Mouse (Mus musculus) adrenal gland (tissue): ENCODE data around the gene Galnt2.

Source experiments
- intact Hi-C: fragments of 180-260 bp; cut with DNase I; formaldehyde crosslinking; loops from one replicate; pipeline ENCODE4 v1.15.1; 2025

Gene Galnt2

GRCm38 (mm10) chr8:124368213-124368612 is 137.0 kb downstream of the Galnt2 start:
- intact Hi-C loops, result no loop called here

- intact Hi-C loops, result no loop called here
These were observed 139.4 kb downstream of the Galnt2 start for GRCm38 (mm10) chr8:124370422-124371183.

DNA sequence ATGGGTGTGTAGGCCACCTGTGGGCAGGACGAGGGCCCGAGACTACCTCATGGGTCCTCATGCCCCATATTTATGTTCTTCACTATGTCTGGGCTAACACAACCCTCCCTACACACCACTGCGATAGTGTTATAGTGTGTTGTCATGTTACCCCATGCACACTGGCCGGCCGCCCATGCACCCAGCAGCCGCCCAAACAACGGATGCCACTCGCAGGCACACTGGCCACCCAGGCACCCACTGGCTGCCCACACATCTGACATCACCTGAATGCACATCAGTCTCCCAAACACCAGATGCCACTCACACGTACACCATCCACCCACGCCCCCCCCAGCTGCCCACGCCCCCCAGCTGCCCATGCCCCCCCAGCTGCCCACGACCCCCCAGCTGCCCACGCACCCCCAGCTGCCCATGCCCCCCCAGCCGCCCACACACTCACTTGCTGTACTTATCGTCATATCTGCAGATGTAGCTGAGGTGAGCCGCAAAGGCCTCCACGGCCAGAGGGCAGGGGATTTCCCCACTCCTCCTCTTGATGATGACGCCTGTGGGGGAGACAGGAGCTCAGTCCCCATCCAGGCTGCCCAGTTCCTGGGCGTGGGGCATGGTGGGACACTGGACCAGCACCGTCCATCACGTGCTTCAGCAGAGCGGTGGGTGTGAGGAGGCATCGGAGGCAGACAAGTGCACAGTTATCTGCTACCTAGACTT is 140.4 kb downstream of the Galnt2 start:
- intact Hi-C loops, result no loop called here

GRCm38 (mm10) chr8:124373753-124374152 is 142.6 kb downstream of the Galnt2 start:
- intact Hi-C loops, result no loop called here

DNA sequence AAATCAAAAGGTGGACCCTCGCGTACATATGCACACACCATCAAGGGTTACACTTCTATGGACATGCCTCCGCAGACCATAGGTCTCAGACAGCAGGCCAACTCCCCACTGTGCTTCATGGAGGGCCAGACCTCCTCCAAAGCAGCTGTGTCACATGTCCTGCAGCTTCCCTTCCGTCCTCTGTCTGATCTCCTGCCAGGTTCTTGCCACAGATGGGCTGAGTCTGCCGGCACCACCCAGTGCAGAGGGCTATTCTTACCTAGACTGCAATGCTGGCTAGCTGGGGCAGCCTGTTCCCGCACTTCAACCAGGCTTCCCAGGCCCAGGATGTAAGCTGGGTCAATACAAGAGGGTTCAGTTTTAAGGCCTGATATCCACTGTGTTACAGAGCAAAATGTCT is 144.0 kb downstream of the Galnt2 start:
- intact Hi-C loops, result no loop called here

GRCm38 (mm10) chr8:124375727-124376126 is 144.5 kb downstream of the Galnt2 start:
- intact Hi-C loops, result no loop called here

DNA sequence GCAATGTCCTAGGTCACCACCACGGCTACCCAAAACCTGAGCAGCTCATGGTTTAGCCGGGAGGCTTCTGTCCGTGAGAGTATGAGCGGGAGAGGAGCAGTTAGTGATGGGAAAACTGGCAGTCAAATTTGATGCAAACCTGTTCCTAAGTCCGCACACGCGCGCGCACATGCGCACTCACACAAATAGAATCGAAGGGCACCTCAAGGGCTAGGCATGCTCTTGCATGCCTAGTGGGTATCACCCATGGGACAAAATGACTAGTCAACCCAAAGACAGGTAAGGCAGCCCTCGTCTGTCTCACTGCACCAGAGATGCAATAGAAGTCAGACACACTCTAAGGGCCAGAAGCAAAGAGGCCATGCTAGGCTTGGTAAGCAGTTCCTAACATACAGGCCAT is 145.2 kb downstream of the Galnt2 start:
- intact Hi-C loops, result no loop called here

- intact Hi-C loops, result no loop called here
These were observed 148.1 kb downstream of the Galnt2 start for GRCm38 (mm10) chr8:124379289-124379688.

GRCm38 (mm10) chr8:124382235-124382634 is 151.0 kb downstream of the Galnt2 start:
- intact Hi-C loops, result no loop called here

- intact Hi-C loops, result no loop called here
These were observed 153.1 kb downstream of the Galnt2 start for GRCm38 (mm10) chr8:124384336-124384735.

- intact Hi-C loops, result no loop called here
These were observed 155.2 kb downstream of the Galnt2 start for GRCm38 (mm10) chr8:124386225-124386899.

- intact Hi-C loops, result no loop called here
These were observed 158.3 kb downstream of the Galnt2 start for GRCm38 (mm10) chr8:124389495-124389894.

DNA sequence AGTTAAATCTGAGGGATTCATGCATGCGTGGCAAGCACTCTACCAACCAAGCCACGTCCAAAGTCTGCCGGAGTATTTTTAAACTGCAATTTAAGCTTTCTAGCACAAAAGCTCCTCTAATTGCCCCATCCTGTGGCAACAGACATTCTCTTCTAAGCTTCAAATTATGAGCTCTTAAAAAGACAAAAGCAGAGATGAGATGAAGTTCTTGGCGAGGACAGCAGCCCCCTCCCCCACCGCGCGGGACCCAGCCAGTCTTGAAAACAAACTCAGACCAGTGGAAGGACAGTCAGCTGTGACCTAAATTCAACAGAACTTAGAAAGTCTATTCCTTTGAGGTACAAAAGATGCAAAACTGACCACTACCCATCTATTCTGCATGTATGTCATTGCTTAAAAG is 160.0 kb downstream of the Galnt2 start:
- intact Hi-C loops, result no loop called here

DNA sequence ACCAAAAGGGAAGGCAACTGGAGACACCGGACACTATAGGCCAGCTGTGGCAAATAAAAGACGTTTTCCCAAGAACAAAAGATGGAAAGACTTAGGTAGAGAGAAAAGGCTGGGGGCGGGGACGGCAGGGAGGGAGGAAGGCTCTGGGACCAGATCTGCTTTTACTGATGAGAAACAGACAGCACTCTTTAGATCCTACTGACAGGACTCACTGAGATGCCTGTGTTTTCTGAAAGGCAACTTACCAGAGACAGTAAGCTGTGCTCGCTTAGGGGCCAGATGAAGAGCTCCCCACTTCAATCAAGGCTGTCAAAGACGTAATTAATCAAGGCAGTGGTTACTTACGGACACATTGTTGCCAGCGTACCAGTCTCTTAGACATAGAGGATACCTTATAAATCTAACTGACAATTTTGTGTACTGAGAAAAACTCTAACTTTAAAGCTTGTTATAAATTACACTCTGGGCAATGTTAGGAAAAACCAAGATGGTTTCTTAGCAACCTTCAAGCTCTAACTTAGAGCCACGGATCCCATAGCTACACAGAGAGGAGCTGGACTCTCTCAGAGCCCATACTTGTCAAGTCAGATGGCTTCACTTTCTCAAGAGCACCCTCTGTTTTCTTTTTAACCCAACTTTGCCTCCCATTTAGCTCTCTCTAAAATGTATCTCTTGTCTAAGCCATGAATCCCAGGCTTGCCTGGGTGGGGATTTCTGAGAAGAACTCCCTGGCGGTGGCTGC is 161.3 kb downstream of the Galnt2 start:
- intact Hi-C loops, result no loop called here

DNA sequence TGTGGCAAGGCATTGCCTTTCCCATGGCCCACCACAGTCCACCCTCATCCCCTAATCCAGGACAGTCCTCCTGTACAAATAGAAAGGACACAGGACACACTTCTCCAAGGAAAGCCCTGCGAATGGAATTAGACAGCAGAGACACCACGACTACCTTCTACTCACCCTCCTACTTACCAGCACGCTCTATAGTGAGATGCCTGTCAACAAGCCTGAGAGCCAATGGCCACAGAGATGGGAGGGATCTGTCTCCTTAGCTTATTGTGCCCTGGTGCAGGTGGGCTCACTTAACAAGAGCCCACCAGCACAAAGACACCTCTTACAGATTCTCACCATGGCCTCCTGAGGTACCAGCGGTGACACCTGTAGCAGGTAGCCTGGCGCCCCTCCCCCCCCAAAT is 161.8 kb downstream of the Galnt2 start:
- intact Hi-C loops, result no loop called here

- intact Hi-C loops, result no loop called here
These were observed 162.7 kb downstream of the Galnt2 start for GRCm38 (mm10) chr8:124393927-124394326.

DNA sequence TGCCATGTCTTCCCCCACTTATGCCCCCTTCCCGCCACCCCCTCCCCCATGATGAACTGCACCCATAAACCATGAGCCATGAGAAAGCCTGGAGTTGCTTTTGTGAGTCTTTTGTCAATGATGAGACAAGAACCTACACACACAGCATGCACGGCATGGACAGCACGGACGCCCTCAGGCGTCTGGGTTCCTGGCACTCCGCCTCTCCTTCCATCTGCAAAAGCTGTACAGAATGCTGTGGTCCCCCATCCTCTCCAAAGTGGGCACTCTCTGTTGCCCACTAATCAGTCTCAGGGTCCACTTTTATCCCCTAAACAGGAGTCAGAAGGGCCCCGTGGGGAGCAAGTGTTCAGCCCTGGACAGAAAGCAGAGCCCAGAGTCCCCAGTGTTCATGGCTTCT is 163.8 kb downstream of the Galnt2 start:
- intact Hi-C loops, result no loop called here
